Mouse (Mus musculus) stomach, embryonic 16.5 days (tissue): ENCODE results near the gene Aif1. TPM values are rescaled to one million over a fixed set of nuclear protein-coding genes. Genes with fewer than 3 reads are reported as not detected.

Experiments
- ATAC-seq: fragments of 200-750 bp; cut with Nextera tagmentation; 2 replicates; pipeline ENCODE4 v1.8.0; 2017; ENCODE audit warnings: moderate number of reproducible peaks, moderate TSS enrichment; ENCODE audit not compliant: insufficient read depth, low FRiP score
- H3K27ac ChIP-seq: fragments of 300-500 bp; sonication (generic); 2 replicates; pipeline ENCODE4 v1.5.1; 2014; ENCODE audit warnings: low read length
- H3K27me3 ChIP-seq: fragments of 300-500 bp; sonication (generic); 2 replicates; pipeline ENCODE4 v1.6.1; 2014; ENCODE audit warnings: low read length, control low read depth, mixed read lengths; ENCODE audit not compliant: control insufficient read depth, insufficient read depth
- H3K36me3 ChIP-seq: fragments of 300-500 bp; sonication (generic); 2 replicates; pipeline ENCODE4 v1.6.1; 2014; ENCODE audit warnings: low read length; ENCODE audit not compliant: control insufficient read depth, insufficient read depth
- H3K4me1 ChIP-seq: fragments of 300-500 bp; sonication (generic); 2 replicates; pipeline ENCODE4 v1.6.1; 2014; ENCODE audit warnings: low read length, control low read depth, mixed read lengths; ENCODE audit not compliant: control insufficient read depth, insufficient read depth
- H3K4me2 ChIP-seq: fragments of 300-500 bp; sonication (generic); 2 replicates; pipeline ENCODE4 v1.6.1; 2014; ENCODE audit warnings: low read depth, low read length, mixed read lengths
- H3K4me3 ChIP-seq: fragments of 300-500 bp; sonication (generic); replicated peaks from 2 replicates; pipeline ENCODE4 v1.5.1; 2014; ENCODE audit warnings: mild to moderate bottlenecking, low read length
- H3K9ac ChIP-seq: fragments of 300-500 bp; sonication (generic); 2 replicates; pipeline ENCODE4 v1.6.1; 2014; ENCODE audit warnings: low read length
- H3K9me3 ChIP-seq: fragments of 300-500 bp; sonication (generic); replicated peaks from 2 replicates; pipeline ENCODE4 v1.6.1; 2016; ENCODE audit warnings: low read length, control low read depth; ENCODE audit not compliant: control insufficient read depth
- WGBS: fragments of 180-500 bp; shearing (Covaris S2); extraction: QIAGEN DNeasy Blood & Tissue Kit; methylation state at CpG from one replicate; pipeline ENCODE4 v1.1.7; 2014; 5-methylcytosine and 5-hydroxymethylcytosine counted together
- polyA plus RNA-seq: library from polyadenylated mRNA; unstranded; fragments of >200 nt; fragmentation: Nextera tagmentation; extraction: Ambion mirVana; gene quantifications from 2 replicates; pipeline ENCODE4 v1.2.1, GENCODE M21; 2015

Gene Aif1
- polyA plus RNA-seq, result 19.9 and 20.2 TPM in 2 replicates

DNA sequence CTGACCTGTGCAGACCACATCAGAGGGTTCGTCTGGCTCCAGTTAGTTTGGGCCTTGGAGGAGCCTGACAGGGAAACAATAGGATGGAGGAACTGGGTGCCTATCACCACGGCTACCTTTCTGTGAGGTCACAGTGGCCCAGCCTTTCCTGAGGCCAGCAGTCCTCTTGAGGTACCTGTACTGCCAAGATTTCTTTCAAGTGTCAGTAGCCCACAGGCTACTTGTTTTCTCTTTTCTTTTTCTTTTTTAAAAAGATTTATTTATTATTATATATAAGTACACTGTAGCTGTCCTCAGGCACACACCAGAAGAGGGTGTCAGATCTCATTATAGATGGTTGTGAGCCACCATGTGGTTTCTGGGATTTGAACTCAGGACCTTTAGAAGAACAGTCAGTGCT lies at the start of gene Aif1:
Gene Aif1, minus strand, starts transcription at position 101 of the 400 bp plus-strand sequence.
- 37% methylated on average over 2 of the region's 2 CpGs for WGBS
- no peak within 1 kb of the TSS for H3K4me2 ChIP-seq
- H3K4me3 ChIP-seq, result no peak within 1 kb of the TSS
- H3K4me1 ChIP-seq, result no peaks in the 10 kb centered on the region
- no peaks in the 10 kb centered on the region for H3K27me3 ChIP-seq
- H3K9me3 ChIP-seq, result no peaks in the 10 kb centered on the region
- no peak within 1 kb of the TSS for H3K27ac ChIP-seq
- no peak for ATAC-seq
- 0 out of 2 replicates have a peak within 1 kb of the TSS, but pooled peaks have one; percentile 9 for H3K9ac ChIP-seq
- no peaks in the 10 kb centered on the region for H3K36me3 ChIP-seq

- H3K27me3 ChIP-seq, result no peaks in the 10 kb centered on the region
- H3K4me2 ChIP-seq, result no peak overlapping the region
- no peak overlapping the region for H3K4me3 ChIP-seq
- no peak overlapping the region for H3K27ac ChIP-seq
- no peak for ATAC-seq
- peaks cover 8% of the 10 kb centered on the region; the same call in 1 of the 2 replicates for H3K36me3 ChIP-seq
- no peak overlapping the region for H3K9ac ChIP-seq
- 94% methylated on average over 5 of the region's 5 CpGs for WGBS
- peaks cover 18% of the 10 kb centered on the region for H3K4me1 ChIP-seq
- H3K9me3 ChIP-seq, result no peaks in the 10 kb centered on the region
These were observed 49.6 kb upstream of the Aif1 start for GRCm38 (mm10) chr17:35225456-35225855.

DNA sequence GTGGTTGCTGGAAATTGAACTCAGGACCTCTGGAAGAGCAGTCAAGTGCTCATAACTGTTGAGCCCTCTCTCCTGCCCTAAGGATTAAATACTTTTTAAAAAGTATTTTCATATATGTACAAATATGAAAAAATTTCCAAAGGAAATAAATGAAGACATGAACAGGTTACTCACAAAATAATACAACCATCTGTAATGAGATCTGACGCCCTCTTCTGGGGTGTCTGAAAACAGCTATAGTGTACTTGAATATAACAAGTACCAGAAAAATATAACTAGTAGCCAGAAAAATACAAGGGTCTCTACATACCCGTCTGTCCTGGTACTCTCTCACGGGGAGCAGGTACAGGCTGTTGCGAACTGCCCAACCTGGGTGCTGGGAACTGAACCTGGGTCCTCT lies 48.8 kb upstream of the Aif1 start:
- ATAC-seq, result no peak
- Histone ChIP-seq H3K9ac (no peak overlapping the region), H3K27me3 (no peaks in the 10 kb centered on the region), H3K9me3 (no peaks in the 10 kb centered on the region), H3K4me1 (peaks cover 19% of the 10 kb centered on the region), H3K27ac (no peak overlapping the region), H3K4me2 (no peak overlapping the region), H3K36me3 (peaks cover 8% of the 10 kb centered on the region; the same call in 1 of the 2 replicates), H3K4me3 (no peak overlapping the region)
- WGBS, result 94% methylated on average over 4 of the region's 4 CpGs

DNA sequence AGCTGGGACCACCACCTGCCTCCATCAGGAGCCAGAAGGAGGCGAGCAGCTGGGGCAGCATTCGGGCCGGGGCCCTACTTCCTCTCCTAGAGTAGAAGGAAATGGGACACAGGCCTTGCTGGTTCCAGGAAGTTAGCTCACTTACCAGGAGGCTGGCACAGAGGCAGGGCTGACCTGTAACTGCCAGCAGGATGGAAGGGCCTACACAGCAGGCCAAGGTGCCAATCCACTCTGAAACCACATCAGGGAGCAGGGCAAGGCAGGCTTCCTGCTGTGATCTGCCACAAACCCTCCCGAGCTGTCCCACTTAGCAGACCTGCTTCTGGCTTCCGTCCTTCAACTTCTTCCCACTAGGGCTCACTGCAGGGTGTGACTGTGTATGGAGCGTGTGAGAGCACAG lies 46.4 kb upstream of the Aif1 start:
- Histone ChIP-seq H3K27ac (0 out of 2 replicates have a peak overlapping the region, but pooled peaks have one; percentile 43), H3K9ac (no peak overlapping the region), H3K9me3 (no peaks in the 10 kb centered on the region), H3K4me3 (no peak overlapping the region), H3K36me3 (no peaks in the 10 kb centered on the region), H3K4me2 (no peak overlapping the region), H3K4me1 (peaks cover 14% of the 10 kb centered on the region), H3K27me3 (no peaks in the 10 kb centered on the region)
- ATAC-seq, result no peak
- WGBS, result 66% methylated on average over 6 of the region's 6 CpGs

DNA sequence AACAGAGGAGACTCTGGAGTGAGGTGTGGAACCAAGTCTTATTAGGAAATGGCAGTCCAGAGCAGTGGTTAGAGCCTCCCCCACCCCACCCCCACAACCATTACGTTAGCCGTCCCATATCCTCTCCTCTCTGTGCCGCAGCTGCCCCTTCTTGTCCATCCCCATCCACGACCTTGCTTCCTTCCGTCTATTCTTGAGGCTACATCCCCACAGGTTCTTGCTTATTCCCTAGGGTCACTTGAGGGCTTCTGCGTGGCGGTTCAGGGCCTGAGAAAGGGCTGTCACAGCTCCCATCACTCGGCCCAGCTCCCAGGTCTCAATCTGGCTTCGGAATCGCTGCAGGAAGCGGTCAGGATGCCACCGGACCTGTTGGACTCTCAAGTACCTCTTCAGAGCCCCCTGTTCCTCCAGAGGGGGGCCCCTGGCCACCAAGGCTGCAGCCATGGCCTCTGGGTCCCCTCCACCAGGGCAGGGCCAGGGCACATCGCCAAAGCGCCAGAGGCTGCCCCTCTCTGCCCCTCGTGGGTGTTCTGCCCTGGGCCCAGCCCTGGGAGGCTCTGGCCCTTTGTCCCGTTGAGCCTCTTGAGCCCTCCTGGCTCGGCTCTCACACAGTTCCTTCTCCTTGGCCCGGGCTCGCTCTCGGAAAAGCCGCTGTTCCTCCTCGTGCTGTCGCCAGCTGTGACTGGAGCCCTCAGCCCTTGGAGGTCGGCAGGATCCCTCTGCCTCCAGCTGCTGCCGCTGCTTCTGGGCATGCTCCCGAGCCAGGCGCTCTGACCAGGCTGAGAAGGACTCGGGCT lies 44.5 kb upstream of the Aif1 start, which contains the start of gene Gm16181:
Gene Gm16181, plus strand, starts transcription at position 679 of the 797 bp plus-strand sequence.
- no peaks in the 10 kb centered on the region for H3K27me3 ChIP-seq
- no peaks in the 10 kb centered on the region for H3K36me3 ChIP-seq
- peaks cover 9% of the 10 kb centered on the region for H3K4me1 ChIP-seq
- no peaks in the 10 kb centered on the region for H3K9me3 ChIP-seq
- H3K4me3 ChIP-seq, result no peak within 1 kb of the TSS
- peak; percentile 25; the same call in 1 of the 2 replicates for ATAC-seq
- peak within 1 kb of the TSS; percentile 61 for H3K9ac ChIP-seq
- peak within 1 kb of the TSS; percentile 86 for H3K27ac ChIP-seq
- 59% methylated on average over 28 of the region's 28 CpGs for WGBS
- H3K4me2 ChIP-seq, result 0 out of 2 replicates have a peak within 1 kb of the TSS, but pooled peaks have one; percentile 12

- Histone ChIP-seq H3K4me1 (peaks cover 9% of the 10 kb centered on the region), H3K27ac (no peak overlapping the region), H3K9ac (no peak overlapping the region; the same call in 1 of the 2 replicates), H3K27me3 (no peaks in the 10 kb centered on the region), H3K4me3 (no peak overlapping the region), H3K36me3 (no peaks in the 10 kb centered on the region), H3K4me2 (no peak overlapping the region), H3K9me3 (no peaks in the 10 kb centered on the region)
- WGBS, result 62% methylated on average over 6 of the region's 6 CpGs
- ATAC-seq, result no peak
These were observed 43.8 kb upstream of the Aif1 start for GRCm38 (mm10) chr17:35219601-35220041.

GRCm38 (mm10) chr17:35218516-35219193 lies 42.8 kb upstream of the Aif1 start:
- ATAC-seq, result no peak
- H3K36me3 ChIP-seq, result no peaks in the 10 kb centered on the region
- no peaks in the 10 kb centered on the region for H3K27me3 ChIP-seq
- peak overlapping the region; percentile 28; the same call in 1 of the 2 replicates for H3K27ac ChIP-seq
- WGBS, result 71% methylated on average over 18 of the region's 18 CpGs
- no peak overlapping the region for H3K4me3 ChIP-seq
- H3K9ac ChIP-seq, result no peak overlapping the region; the same call in 1 of the 2 replicates
- H3K4me2 ChIP-seq, result no peak overlapping the region
- H3K4me1 ChIP-seq, result peaks cover 9% of the 10 kb centered on the region
- H3K9me3 ChIP-seq, result no peaks in the 10 kb centered on the region

DNA sequence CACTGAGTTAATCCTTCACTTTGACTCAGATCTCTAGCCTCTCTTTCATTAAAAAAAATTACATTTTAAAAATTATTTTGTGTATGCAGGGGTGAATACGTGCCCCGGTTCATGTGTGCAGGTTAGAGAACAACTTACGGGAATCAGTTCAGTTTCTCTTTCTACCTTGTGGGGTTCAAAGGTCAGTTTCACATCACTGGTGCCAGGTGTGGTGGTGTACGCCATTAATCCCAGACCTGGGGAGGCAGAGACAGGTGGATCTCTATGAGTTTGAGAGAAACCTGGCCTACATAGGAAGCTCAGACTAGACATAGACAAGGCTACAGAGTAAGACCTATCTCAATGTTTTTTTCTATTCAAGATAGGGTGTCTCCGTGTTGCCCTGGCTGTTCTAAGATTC lies 37.2 kb upstream of the Aif1 start:
- WGBS, result 87% methylated on average over 5 of the region's 5 CpGs
- no peaks in the 10 kb centered on the region for H3K9me3 ChIP-seq
- no peak overlapping the region for H3K9ac ChIP-seq
- no peaks in the 10 kb centered on the region for H3K27me3 ChIP-seq
- no peaks in the 10 kb centered on the region for H3K4me1 ChIP-seq
- no peaks in the 10 kb centered on the region for H3K36me3 ChIP-seq
- ATAC-seq, result no peak
- no peak overlapping the region for H3K27ac ChIP-seq
- no peak overlapping the region for H3K4me2 ChIP-seq
- no peak overlapping the region for H3K4me3 ChIP-seq

DNA sequence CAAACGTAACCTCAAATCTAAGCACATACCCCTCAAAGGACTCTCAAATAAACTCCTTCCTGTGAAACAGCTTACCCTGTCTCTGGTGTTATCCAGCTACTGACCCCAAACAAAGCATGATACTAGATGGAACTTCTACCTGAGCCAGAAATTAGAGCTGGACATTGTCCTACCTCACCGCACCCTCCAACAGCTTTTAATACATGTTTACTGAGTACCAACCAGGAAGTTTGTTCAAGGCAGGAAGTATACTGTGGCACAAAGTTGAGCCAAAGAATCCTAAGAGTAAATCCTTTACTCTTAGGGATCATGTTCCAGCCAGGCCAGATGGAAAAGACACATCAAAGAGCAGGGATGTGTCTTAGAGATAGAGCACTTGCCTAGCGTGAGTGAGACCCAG lies 34.7 kb upstream of the Aif1 start:
- Histone ChIP-seq H3K4me3 (no peak overlapping the region), H3K9me3 (no peaks in the 10 kb centered on the region), H3K4me2 (no peak overlapping the region), H3K27ac (0 out of 2 replicates have a peak overlapping the region, but pooled peaks have one; percentile 6), H3K4me1 (no peaks in the 10 kb centered on the region), H3K27me3 (no peaks in the 10 kb centered on the region), H3K9ac (no peak overlapping the region), H3K36me3 (no peaks in the 10 kb centered on the region)
- ATAC-seq, result peak; percentile 58; the same call in 1 of the 2 replicates
- WGBS, result 48% methylated on average over 3 of the region's 3 CpGs
